ENCODE assay signal across 8 mouse cellular contexts in genomic region chr6:48646995-48647394, GRCm38 (mm10). TPM values are rescaled to one million over a fixed set of nuclear protein-coding genes. Genes with fewer than 3 reads are reported as not detected.
DNase-seq lines count a peak whose midpoint lies in the region; ATAC-seq and TF ChIP-seq lines count a peak whose summit lies in the region.

TSS of gene Gimap8 (plus strand) at chr6:48647234.

- intact Hi-C loops in heart, postnatal 25 days (cut with DNase I) = loop anchor here (2.0 to 5.0 kb wide), 4 partner anchors 38 to 100 kb away; partner anchors contain the start of genes Gimap4 and Gimap5

- DNase-seq in hindbrain, embryonic 10.5 days (ENCODE audit: low spot score) = no peak
- DNase-seq in heart, postnatal 25 days (ENCODE audit: low spot score) = peak; percentile 53
- DNase-seq in liver, postnatal 0 days = peak; percentile 69
- peak; percentile 55 to 66 for DNase-seq in spleen, postnatal 14 days (ENCODE audit: low spot score in 2 of 2)
- no peak for DNase-seq in Muller cell, postnatal 12 days (ENCODE audit: inconsistent ontology term)
- DNase-seq in right cerebral cortex, adult 2 months (ENCODE audit: low spot score in 2 of 2) = no peak

- no peak for TF ChIP-seq POLR2A in bone marrow, adult 2 months (IDR thresholded peaks at IDR 0.05; ENCODE audit: borderline replicate concordance, control insufficient read depth, low read depth, low read length)

- TF ChIP-seq EP300 in liver, postnatal 0 days (IDR thresholded peaks at IDR 0.05; ENCODE audit: low read depth) = no peak

- H3K9me3 ChIP-seq in hindbrain, embryonic 10.5 days = no peaks in the 10 kb centered on the region
- no peaks in the 10 kb centered on the region for H3K9me3 ChIP-seq in hindbrain, embryonic 16.5 days (ENCODE audit: control insufficient read depth, low read length)
- H3K9me3 ChIP-seq in liver, postnatal 0 days (ENCODE audit: low read length) = no peaks in the 10 kb centered on the region

- peak; percentile 83 for TF ChIP-seq CTCF in bone marrow, adult 2 months (IDR thresholded peaks at IDR 0.05; ENCODE audit: control insufficient read depth, insufficient read depth, low read length)
- TF ChIP-seq CTCF in liver, postnatal 0 days (IDR thresholded peaks at IDR 0.05; ENCODE audit: low read depth) = peak; percentile 76

- H3K4me1 ChIP-seq in hindbrain, embryonic 10.5 days (replicated peaks) = no peaks in the 10 kb centered on the region
- H3K4me1 ChIP-seq in hindbrain, embryonic 16.5 days (ENCODE audit: control insufficient read depth, insufficient read depth, low read depth, low read length) = no peaks in the 10 kb centered on the region
- H3K4me1 ChIP-seq in bone marrow, adult 2 months (ENCODE audit: control insufficient read depth, insufficient read depth, low read length) = no peaks in the 10 kb centered on the region; the same call in 1 of the 2 replicates
- H3K4me1 ChIP-seq in liver, postnatal 0 days (ENCODE audit: insufficient read depth) = peaks cover 4% of the 10 kb centered on the region

- 0 out of 2 replicates have a peak within 1 kb of the TSS, but pooled peaks have one; percentile 29 for H3K27ac ChIP-seq in hindbrain, embryonic 10.5 days
- H3K27ac ChIP-seq in hindbrain, embryonic 16.5 days (ENCODE audit: low read depth, low read length) = no peak within 1 kb of the TSS
- H3K27ac ChIP-seq in bone marrow, adult 2 months (ENCODE audit: control insufficient read depth, insufficient read depth, low read depth, low read length, poor library complexity) = peak within 1 kb of the TSS; percentile 61; the same call in 1 of the 2 replicates
- no peak within 1 kb of the TSS for H3K27ac ChIP-seq in liver, postnatal 0 days (ENCODE audit: low read depth)

- WGBS in hindbrain, embryonic 10.5 days = 56% methylated on average over 3 of the region's 3 CpGs
- 40% methylated on average over 3 of the region's 3 CpGs for WGBS in hindbrain, embryonic 16.5 days
- WGBS in bone marrow, adult 2 months = 6% methylated on average over 3 of the region's 3 CpGs
- WGBS in liver, postnatal 0 days (ENCODE audit: insufficient replicate concordance) = 5% methylated on average over 3 of the region's 3 CpGs

- no peak for ATAC-seq in hindbrain, embryonic 16.5 days
- peak; percentile 61 for ATAC-seq in liver, postnatal 0 days

- no peak within 1 kb of the TSS for H3K9ac ChIP-seq in hindbrain, embryonic 16.5 days (ENCODE audit: low read depth, low read length)
- no peak within 1 kb of the TSS for H3K9ac ChIP-seq in liver, postnatal 0 days (replicated peaks)

- H3K4me3 ChIP-seq in hindbrain, embryonic 10.5 days = no peak within 1 kb of the TSS
- no peak within 1 kb of the TSS for H3K4me3 ChIP-seq in hindbrain, embryonic 16.5 days (ENCODE audit: low read length)
- H3K4me3 ChIP-seq in bone marrow, adult 2 months (replicated peaks; ENCODE audit: control insufficient read depth, low read depth, low read length) = peak within 1 kb of the TSS; percentile 55
- H3K4me3 ChIP-seq in liver, postnatal 0 days (ENCODE audit: low read depth, low read length) = no peak within 1 kb of the TSS

- H3K36me3 ChIP-seq in hindbrain, embryonic 10.5 days = no peaks in the 10 kb centered on the region
- no peaks in the 10 kb centered on the region for H3K36me3 ChIP-seq in hindbrain, embryonic 16.5 days (ENCODE audit: control insufficient read depth, insufficient read depth, low read length)
- no peaks in the 10 kb centered on the region for H3K36me3 ChIP-seq in liver, postnatal 0 days (replicated peaks; ENCODE audit: insufficient read depth, low read length)

- peaks cover 6% of the 10 kb centered on the region; the same call in 1 of the 2 replicates for H3K27me3 ChIP-seq in hindbrain, embryonic 10.5 days (ENCODE audit: insufficient read depth, poor library complexity, severe bottlenecking)
- H3K27me3 ChIP-seq in hindbrain, embryonic 16.5 days (replicated peaks; ENCODE audit: control insufficient read depth, insufficient read depth, low read length) = no peaks in the 10 kb centered on the region
- H3K27me3 ChIP-seq in liver, postnatal 0 days (ENCODE audit: insufficient read depth, low read length) = no peaks in the 10 kb centered on the region

- H3K4me2 ChIP-seq in hindbrain, embryonic 16.5 days (ENCODE audit: low read length) = no peak within 1 kb of the TSS
- peak within 1 kb of the TSS; percentile 24; the same call in 1 of the 2 replicates for H3K4me2 ChIP-seq in liver, postnatal 0 days (ENCODE audit: low read depth, low read length)

RNA-seq across cellular contexts. Expression of gene Gimap8, which starts in this region (rescaled TPM):
- polyA plus RNA-seq in hindbrain, embryonic 10.5 days (2016; fragmentation: Nextera tagmentation; extraction: Ambion mirVana) = 0.37 and 0.75 TPM in 2 replicates
- polyA plus RNA-seq in hindbrain, embryonic 16.5 days (2015; fragmentation: Nextera tagmentation; extraction: Ambion mirVana) = 0.59 and 0.71 TPM in 2 replicates
- polyA plus RNA-seq in bone marrow, adult 2 months (2011; ENCODE audit: insufficient read depth, insufficient read length, low replicate concordance, missing spikeins) = 8.3 and 15.1 TPM in 2 replicates
- total RNA-seq in heart, postnatal 25 days (2021) = 1 to 10 TPM; 7.8 to 8.0 TPM
- polyA plus RNA-seq in liver, postnatal 0 days (2015; fragmentation: Nextera tagmentation; extraction: Ambion mirVana) = 1.1 TPM in 2 replicates

Comparison
In these comparisons a context has a peak if more than half of its experiments do, and no peak if none do; other contexts are left out.
1. H3K27ac ChIP-seq: peak in hindbrain, embryonic 10.5 days (single experiment) and bone marrow, adult 2 months (single experiment); none in hindbrain, embryonic 16.5 days (single experiment) and liver, postnatal 0 days (single experiment).
2. DNase-seq: peak in heart, postnatal 25 days (single experiment), liver, postnatal 0 days (single experiment) and spleen, postnatal 14 days (2 of 2); none in hindbrain, embryonic 10.5 days (single experiment), Muller cell, postnatal 12 days (single experiment) and right cerebral cortex, adult 2 months (0 of 2).